Mouse (Mus musculus) spleen, adult 2 months (tissue): ENCODE results near the gene Nectin2. TPM values are rescaled to one million over a fixed set of nuclear protein-coding genes. Genes with fewer than 3 reads are reported as not detected.

Source experiments
- DNase-seq, 2 experiments: peaks; one replicate each; pipeline versions ENCODE4 v3.0.0 to v3.0.0-alpha.2; 2012 to 2021; ENCODE audit warnings: low spot score in 2 of 2, low read depth in 1 of 2
- H3K27ac ChIP-seq: fragments of 200-500 bp; 2 replicates; pipeline ENCODE4 v1.5.1; 2012; ENCODE audit warnings: low read length, inconsistent platforms; ENCODE audit not compliant: insufficient read depth
- H3K27me3 ChIP-seq: fragments of 200-500 bp; 2 replicates; pipeline ENCODE4 v1.6.1; 2012; ENCODE audit warnings: mild to moderate bottlenecking, moderate library complexity, low read length, inconsistent platforms; ENCODE audit not compliant: control insufficient read depth, insufficient read depth
- H3K36me3 ChIP-seq: fragments of 200-500 bp; 2 replicates; pipeline ENCODE4 v1.6.1; 2012; ENCODE audit warnings: mild to moderate bottlenecking, low read length, inconsistent platforms; ENCODE audit not compliant: control insufficient read depth, insufficient read depth
- H3K4me1 ChIP-seq: fragments of 200-500 bp; 2 replicates; pipeline ENCODE4 v1.6.1; 2011; ENCODE audit warnings: inconsistent platforms; ENCODE audit not compliant: control insufficient read depth, insufficient read depth, insufficient read length
- H3K4me3 ChIP-seq: fragments of 200-500 bp; 2 replicates; pipeline ENCODE4 v1.5.1; 2011; ENCODE audit warnings: mild to moderate bottlenecking, inconsistent platforms; ENCODE audit not compliant: insufficient read depth, insufficient read length; ENCODE audit errors: extremely low read depth
- CTCF ChIP-seq: fragments of 200-500 bp; IDR thresholded peaks from 2 replicates; pipeline ENCODE4 v1.5.1; 2011; ENCODE audit warnings: mild to moderate bottlenecking, inconsistent platforms; ENCODE audit not compliant: insufficient read depth, insufficient read length, insufficient replicate concordance; ENCODE audit errors: extremely low read depth
- POLR2A ChIP-seq: fragments of 200-500 bp; IDR thresholded peaks from 2 replicates; pipeline ENCODE4 v1.6.1; 2011; ENCODE audit warnings: low read depth, low read length, inconsistent platforms
- WGBS: fragments of 180-500 bp; shearing (Covaris S2); methylation state at CpG from one replicate; pipeline ENCODE4 v1.1.7; 2018; 5-methylcytosine and 5-hydroxymethylcytosine counted together
- polyA plus RNA-seq: library from polyadenylated mRNA; depleted of rRNA; stranded (reverse); fragments of >200 nt; gene quantifications from 2 replicates; pipeline ENCODE4 v1.2.3, GENCODE M21; 2012

Gene Nectin2
- polyA plus RNA-seq, 1 experiment, result 24.4 TPM

DNA sequence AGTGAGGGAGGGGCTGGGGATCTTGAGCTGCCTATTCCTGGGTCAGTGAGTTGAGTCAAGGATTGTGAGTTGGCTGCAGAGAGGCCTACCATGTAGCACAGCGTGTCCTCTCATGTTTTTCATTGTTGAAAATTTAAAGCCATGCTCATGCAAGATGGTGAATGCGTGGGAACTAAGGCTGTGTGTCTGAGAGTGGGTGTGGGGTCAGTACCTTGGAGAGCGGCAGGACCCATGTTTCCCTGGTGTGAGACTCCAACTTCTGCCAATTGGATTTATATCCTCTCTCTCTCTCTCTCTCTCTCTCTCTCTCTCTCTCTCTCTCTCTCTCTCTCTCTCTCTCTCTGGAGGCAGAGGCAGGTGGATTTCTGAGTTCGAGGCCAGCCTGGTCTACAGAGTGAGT, 23.7 kb downstream of the Nectin2 start:
- Histone ChIP-seq H3K27ac (no peak overlapping the region), H3K36me3 (no peaks in the 10 kb centered on the region), H3K27me3 (no peaks in the 10 kb centered on the region), H3K4me1 (no peaks in the 10 kb centered on the region), H3K4me3 (no peak overlapping the region)
- DNase-seq, result no peak
- 94% methylated on average over 4 of the region's 4 CpGs for WGBS
- TF ChIP-seq POLR2A (no peak), CTCF (no peak)

DNA sequence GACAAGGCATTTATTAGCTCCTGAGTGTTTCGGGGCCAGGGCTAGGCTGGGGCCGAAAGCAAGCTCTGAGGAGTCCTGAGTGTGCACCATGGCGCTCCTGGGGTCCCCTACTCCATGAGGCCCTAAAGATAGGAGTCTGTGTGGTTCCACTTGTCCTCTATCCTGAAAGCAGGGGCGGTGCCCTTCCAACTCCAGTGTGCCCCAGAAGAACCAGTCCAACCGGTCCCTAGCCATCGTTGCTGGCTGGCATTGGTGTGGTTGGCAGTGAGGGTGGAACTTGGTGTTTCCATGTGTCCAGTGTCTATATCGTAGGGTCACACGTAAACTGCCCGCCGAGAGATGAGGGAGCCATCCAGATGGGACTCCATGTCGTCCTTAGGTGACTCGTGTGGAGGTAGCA, 26.1 kb downstream of the Nectin2 start:
- no peak for TF ChIP-seq CTCF
- no peak for TF ChIP-seq POLR2A
- H3K36me3 ChIP-seq, result no peaks in the 10 kb centered on the region
- H3K27me3 ChIP-seq, result no peaks in the 10 kb centered on the region
- H3K27ac ChIP-seq, result no peak overlapping the region
- H3K4me1 ChIP-seq, result no peaks in the 10 kb centered on the region
- DNase-seq, result no peak
- H3K4me3 ChIP-seq, result no peak overlapping the region
- WGBS, result 93% methylated on average over 12 of the region's 12 CpGs

DNA sequence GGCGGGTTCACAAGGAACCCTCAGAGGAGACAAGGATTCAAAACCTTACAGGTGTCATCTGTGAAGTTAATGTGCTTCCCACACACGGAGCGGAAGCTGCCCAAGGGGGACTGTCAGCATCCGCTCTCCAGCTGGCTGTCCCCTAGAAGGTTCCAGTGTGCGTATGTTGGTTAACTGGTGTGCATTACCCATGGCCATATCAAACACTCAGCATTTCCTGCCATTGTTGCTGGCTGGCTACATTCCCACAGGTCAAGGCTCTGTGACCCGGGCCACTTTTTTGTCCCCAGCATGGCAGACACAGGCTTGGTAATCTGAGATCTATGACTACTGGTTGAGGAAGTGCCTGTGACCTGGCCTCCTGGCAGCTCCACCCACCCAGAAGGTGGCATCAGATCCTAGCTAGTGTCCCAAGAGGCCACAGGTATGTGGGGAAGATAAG, 27.5 kb downstream of the Nectin2 start:
- Histone ChIP-seq H3K27me3 (no peaks in the 10 kb centered on the region), H3K27ac (peak overlapping the region; percentile 33; the same call in 1 of the 2 replicates), H3K4me3 (no peak overlapping the region), H3K4me1 (no peaks in the 10 kb centered on the region), H3K36me3 (no peaks in the 10 kb centered on the region)
- TF ChIP-seq CTCF (no peak), POLR2A (no peak)
- WGBS, result 73% methylated on average over 6 of the region's 6 CpGs
- DNase-seq, result no peak

DNA sequence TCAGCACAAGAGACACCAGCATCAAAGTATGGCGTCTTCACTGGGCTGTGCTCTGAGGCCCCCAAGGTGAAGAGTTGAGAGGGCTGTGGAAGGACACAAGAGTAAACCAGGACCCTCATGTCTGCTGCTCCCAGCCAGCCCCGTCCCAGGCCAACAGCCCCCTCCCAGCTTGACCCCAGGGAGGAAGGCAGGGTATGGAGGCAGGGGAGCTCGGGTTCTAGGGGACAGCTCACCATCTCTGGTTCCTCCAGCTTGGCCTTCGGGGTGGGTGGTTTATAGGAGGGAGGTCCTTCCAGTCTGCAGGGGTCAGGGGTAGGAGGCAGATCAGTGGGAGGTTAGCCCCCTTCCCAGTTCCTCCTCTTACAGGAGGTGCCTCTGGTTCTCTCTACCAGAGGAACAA, 31.1 kb downstream of the Nectin2 start:
- H3K27me3 ChIP-seq, result no peaks in the 10 kb centered on the region
- H3K27ac ChIP-seq, result no peak overlapping the region
- H3K36me3 ChIP-seq, result no peaks in the 10 kb centered on the region
- H3K4me3 ChIP-seq, result no peak overlapping the region
- 87% methylated on average over 4 of the region's 4 CpGs for WGBS
- no peak for DNase-seq
- peaks cover 5% of the 10 kb centered on the region; the same call in 1 of the 2 replicates for H3K4me1 ChIP-seq
- TF ChIP-seq POLR2A, result no peak
- TF ChIP-seq CTCF, result no peak

GRCm38 (mm10) chr7:19718297-19718952, 31.9 kb downstream of the Nectin2 start:
- Histone ChIP-seq H3K27me3 (no peaks in the 10 kb centered on the region), H3K4me1 (peaks cover 5% of the 10 kb centered on the region; the same call in 1 of the 2 replicates), H3K4me3 (no peak overlapping the region), H3K36me3 (no peaks in the 10 kb centered on the region), H3K27ac (no peak overlapping the region)
- 84% methylated on average over 5 of the region's 5 CpGs for WGBS
- TF ChIP-seq POLR2A, result no peak
- no peak for TF ChIP-seq CTCF
- no peak for DNase-seq

DNA sequence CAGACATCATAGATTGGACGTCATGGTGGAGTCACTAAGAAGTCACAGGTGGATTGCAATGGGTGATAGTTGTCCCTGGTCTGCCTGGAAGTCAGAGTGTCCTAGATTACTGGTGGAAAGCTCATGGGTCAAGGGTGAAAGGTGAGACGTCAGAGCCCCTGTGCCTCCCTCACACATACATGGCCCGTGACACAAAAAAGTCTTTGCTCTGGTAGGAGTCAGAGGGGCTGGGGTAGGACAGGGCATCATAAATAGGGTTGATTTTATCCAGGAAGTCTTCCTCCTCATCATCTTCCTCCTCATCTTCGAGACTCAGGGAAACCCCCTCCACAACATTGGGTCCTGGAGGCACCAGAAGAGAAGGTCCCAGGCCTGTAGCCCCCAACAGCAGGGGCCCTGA, 32.9 kb downstream of the Nectin2 start:
- H3K27ac ChIP-seq, result no peak overlapping the region
- DNase-seq, result no peak
- H3K36me3 ChIP-seq, result no peaks in the 10 kb centered on the region
- 84% methylated on average over 4 of the region's 4 CpGs for WGBS
- H3K27me3 ChIP-seq, result no peaks in the 10 kb centered on the region
- H3K4me3 ChIP-seq, result no peak overlapping the region
- H3K4me1 ChIP-seq, result peaks cover 5% of the 10 kb centered on the region; the same call in 1 of the 2 replicates
- TF ChIP-seq POLR2A, result no peak
- TF ChIP-seq CTCF, result no peak

GRCm38 (mm10) chr7:19716822-19717221, 33.5 kb downstream of the Nectin2 start:
- WGBS, result 85% methylated on average over 2 of the region's 2 CpGs
- Histone ChIP-seq H3K27me3 (no peaks in the 10 kb centered on the region), H3K27ac (no peak overlapping the region), H3K4me1 (peaks cover 5% of the 10 kb centered on the region; the same call in 1 of the 2 replicates), H3K4me3 (no peak overlapping the region), H3K36me3 (peaks cover 3% of the 10 kb centered on the region)
- no peak for TF ChIP-seq POLR2A
- TF ChIP-seq CTCF, result no peak
- no peak for DNase-seq
